Mouse (Mus musculus): ENCODE results near the gene Plcxd2. TPM values are rescaled to one million over a fixed set of nuclear protein-coding genes. Genes with fewer than 3 reads are reported as not detected.
A peak's percentile ranks its signal among the peaks of the same experiment; 100 is the strongest.

Plcxd2 gene
- total and polyA plus RNA-seq, 2 experiments: 20.2 to 40.7 TPM

GRCm38 (mm10) chr16:46010906-46011220, 845 bp upstream of the Plcxd2 start:
- Histone ChIP-seq H3K36me3 (ENCODE audit: control insufficient read depth, insufficient read depth, low read length) (peaks cover 7% of the 10 kb centered on the region), H3K27ac (replicated peaks; ENCODE audit: insufficient read depth, low read depth, low read length) (peak overlapping the region; percentile 76), H3K4me3 (ENCODE audit: insufficient read depth, low read depth, low read length) (peak overlapping the region; percentile 48), H3K9ac (ENCODE audit: low read depth, low read length) (peak overlapping the region; percentile 67), H3K4me1 (ENCODE audit: control insufficient read depth, insufficient read depth, low read length) (peaks cover 6% of the 10 kb centered on the region; the same call in 1 of the 2 replicates), H3K27me3 (ENCODE audit: control insufficient read depth, insufficient read depth, low read length) (no peaks in the 10 kb centered on the region), H3K79me2 (ENCODE audit: control insufficient read depth, insufficient read depth, low read length) (peaks cover 26% of the 10 kb centered on the region; the same call in 1 of the 2 replicates)
- peak; percentile 88 for DNase-seq (ENCODE audit: extremely low read depth, low read depth, low spot score)
- TF ChIP-seq CTCF (IDR thresholded peaks at IDR 0.05; ENCODE audit: low read depth, low read length) (no peak), POLR2A (IDR thresholded peaks at IDR 0.05; ENCODE audit: extremely low read depth, insufficient read depth, low read length) (no peak)
- WGBS: 3% methylated on average over 5 of the region's 5 CpGs

- Histone ChIP-seq H3K79me2 (ENCODE audit: control insufficient read depth, insufficient read depth, low read length) (peaks cover 33% of the 10 kb centered on the region; the same call in 1 of the 2 replicates), H3K36me3 (ENCODE audit: control insufficient read depth, insufficient read depth, low read length) (peaks cover 12% of the 10 kb centered on the region), H3K4me1 (ENCODE audit: control insufficient read depth, insufficient read depth, low read length) (peaks cover 14% of the 10 kb centered on the region), H3K4me3 (ENCODE audit: insufficient read depth, low read depth, low read length) (peak overlapping the region; percentile 71), H3K9ac (ENCODE audit: low read depth, low read length) (peak overlapping the region; percentile 73), H3K27ac (replicated peaks; ENCODE audit: insufficient read depth, low read depth, low read length) (peak overlapping the region; percentile 87), H3K27me3 (ENCODE audit: control insufficient read depth, insufficient read depth, low read length) (no peaks in the 10 kb centered on the region)
- no peak for DNase-seq (ENCODE audit: extremely low read depth, low read depth, low spot score)
- TF ChIP-seq POLR2A (IDR thresholded peaks at IDR 0.05; ENCODE audit: extremely low read depth, insufficient read depth, low read length): no peak
- TF ChIP-seq CTCF (IDR thresholded peaks at IDR 0.05; ENCODE audit: low read depth, low read length): no peak
- 1% methylated on average over 13 of the region's 13 CpGs for WGBS
Measured at GRCm38 (mm10) chr16:46009717-46010116, 301 bp downstream of the Plcxd2 start.

GRCm38 (mm10) chr16:46008766-46009165, 1.3 kb downstream of the Plcxd2 start:
- Histone ChIP-seq H3K4me3 (ENCODE audit: insufficient read depth, low read depth, low read length) (peak overlapping the region; percentile 71), H3K36me3 (ENCODE audit: control insufficient read depth, insufficient read depth, low read length) (peaks cover 16% of the 10 kb centered on the region), H3K27ac (replicated peaks; ENCODE audit: insufficient read depth, low read depth, low read length) (peak overlapping the region; percentile 87), H3K4me1 (ENCODE audit: control insufficient read depth, insufficient read depth, low read length) (peaks cover 15% of the 10 kb centered on the region), H3K27me3 (ENCODE audit: control insufficient read depth, insufficient read depth, low read length) (no peaks in the 10 kb centered on the region), H3K79me2 (ENCODE audit: control insufficient read depth, insufficient read depth, low read length) (peaks cover 37% of the 10 kb centered on the region; the same call in 1 of the 2 replicates), H3K9ac (ENCODE audit: low read depth, low read length) (peak overlapping the region; percentile 93)
- peak; percentile 54 for DNase-seq (ENCODE audit: extremely low read depth, low read depth, low spot score)
- TF ChIP-seq CTCF (IDR thresholded peaks at IDR 0.05; ENCODE audit: low read depth, low read length) (no peak), POLR2A (IDR thresholded peaks at IDR 0.05; ENCODE audit: extremely low read depth, insufficient read depth, low read length) (no peak)
- WGBS: 19% methylated on average over 3 of the region's 3 CpGs

- 10% methylated on average over 5 of the region's 5 CpGs for WGBS
Measured at GRCm38 (mm10) chr16:46008036-46008605, 1.9 kb downstream of the Plcxd2 start.

GRCm38 (mm10) chr16:46006261-46006660, 3.8 kb downstream of the Plcxd2 start:
- Histone ChIP-seq H3K79me2 (ENCODE audit: control insufficient read depth, insufficient read depth, low read length) (peaks cover 55% of the 10 kb centered on the region), H3K36me3 (ENCODE audit: control insufficient read depth, insufficient read depth, low read length) (peaks cover 28% of the 10 kb centered on the region), H3K4me1 (ENCODE audit: control insufficient read depth, insufficient read depth, low read length) (peaks cover 31% of the 10 kb centered on the region), H3K27me3 (ENCODE audit: control insufficient read depth, insufficient read depth, low read length) (no peaks in the 10 kb centered on the region), H3K4me3 (ENCODE audit: insufficient read depth, low read depth, low read length) (peak overlapping the region; percentile 28), H3K9ac (ENCODE audit: low read depth, low read length) (peak overlapping the region; percentile 10; the same call in 1 of the 2 replicates), H3K27ac (replicated peaks; ENCODE audit: insufficient read depth, low read depth, low read length) (0 out of 2 replicates have a peak overlapping the region, but pooled peaks have one; percentile 1)
- TF ChIP-seq POLR2A (IDR thresholded peaks at IDR 0.05; ENCODE audit: extremely low read depth, insufficient read depth, low read length) (no peak), CTCF (IDR thresholded peaks at IDR 0.05; ENCODE audit: low read depth, low read length) (no peak)
- 48% methylated on average over 10 of the region's 10 CpGs for WGBS
- peak; percentile 24 for DNase-seq (ENCODE audit: extremely low read depth, low read depth, low spot score)

More at GRCm38 (mm10) chr16:46008036-46008605, 1.9 kb downstream of the Plcxd2 start:
- Histone ChIP-seq H3K36me3 (ENCODE audit: control insufficient read depth, insufficient read depth, low read length) (peaks cover 16% of the 10 kb centered on the region), H3K9ac (ENCODE audit: low read depth, low read length) (peak overlapping the region; percentile 93), H3K4me3 (ENCODE audit: insufficient read depth, low read depth, low read length) (peak overlapping the region; percentile 71), H3K79me2 (ENCODE audit: control insufficient read depth, insufficient read depth, low read length) (peaks cover 40% of the 10 kb centered on the region; the same call in 1 of the 2 replicates), H3K27me3 (ENCODE audit: control insufficient read depth, insufficient read depth, low read length) (no peaks in the 10 kb centered on the region), H3K27ac (replicated peaks; ENCODE audit: insufficient read depth, low read depth, low read length) (peak overlapping the region; percentile 87), H3K4me1 (ENCODE audit: control insufficient read depth, insufficient read depth, low read length) (peaks cover 21% of the 10 kb centered on the region)
- DNase-seq (ENCODE audit: extremely low read depth, low read depth, low spot score): peak; percentile 89
- TF ChIP-seq POLR2A (IDR thresholded peaks at IDR 0.05; ENCODE audit: extremely low read depth, insufficient read depth, low read length) (no peak), CTCF (IDR thresholded peaks at IDR 0.05; ENCODE audit: low read depth, low read length) (no peak)

Data from liver, adult 2 months (tissue).